Mouse (Mus musculus) hindbrain, embryonic 16.5 days (tissue): ENCODE measurements around the gene Nrxn2. TPM values are rescaled to one million over a fixed set of nuclear protein-coding genes. Genes with fewer than 3 reads are reported as not detected.
A peak's percentile ranks its signal among the peaks of the same experiment; 100 is the strongest.

Experiments
- ATAC-seq: fragments of 200-750 bp; cut with Nextera tagmentation; 2 replicates; pipeline ENCODE4 v1.8.0; 2017; ENCODE audit warnings: moderate TSS enrichment, moderate library complexity
- H3K27ac ChIP-seq: fragments of 300-500 bp; sonication (generic); 2 replicates; pipeline ENCODE4 v1.5.1; 2014; ENCODE audit warnings: low read depth, mild to moderate bottlenecking, control low read depth, low read length, moderate library complexity
- H3K27me3 ChIP-seq: fragments of 300-500 bp; sonication (generic); replicated peaks from 2 replicates; pipeline ENCODE4 v1.6.1; 2014; ENCODE audit warnings: low read length; ENCODE audit not compliant: control insufficient read depth, insufficient read depth
- H3K36me3 ChIP-seq: fragments of 300-500 bp; sonication (generic); 2 replicates; pipeline ENCODE4 v1.6.1; 2014; ENCODE audit warnings: mild to moderate bottlenecking, low read length, moderate library complexity, mixed read lengths; ENCODE audit not compliant: control insufficient read depth, insufficient read depth
- H3K4me1 ChIP-seq: fragments of 300-500 bp; sonication (generic); 2 replicates; pipeline ENCODE4 v1.6.1; 2014; ENCODE audit warnings: low read depth, low read length; ENCODE audit not compliant: control insufficient read depth, insufficient read depth
- H3K4me2 ChIP-seq: fragments of 300-500 bp; sonication (generic); 2 replicates; pipeline ENCODE4 v1.6.1; 2014; ENCODE audit warnings: mild to moderate bottlenecking, low read length, control low read depth, moderate library complexity
- H3K4me3 ChIP-seq: fragments of 300-500 bp; sonication (generic); 2 replicates; pipeline ENCODE4 v1.5.1; 2014; ENCODE audit warnings: mild to moderate bottlenecking, low read length, control low read depth, moderate library complexity
- H3K9ac ChIP-seq: fragments of 300-500 bp; sonication (generic); 2 replicates; pipeline ENCODE4 v1.6.1; 2014; ENCODE audit warnings: low read depth, mild to moderate bottlenecking, control low read depth, low read length, moderate library complexity
- H3K9me3 ChIP-seq: fragments of 300-500 bp; sonication (generic); 2 replicates; pipeline ENCODE4 v1.6.1; 2014; ENCODE audit warnings: mild to moderate bottlenecking, low read length, moderate library complexity; ENCODE audit not compliant: control insufficient read depth
- WGBS: fragments of 180-500 bp; shearing (Covaris S2); extraction: QIAGEN DNeasy Blood & Tissue Kit; methylation state at CpG from one replicate; pipeline ENCODE4 v1.1.7; 2014; 5-methylcytosine and 5-hydroxymethylcytosine counted together
- polyA plus RNA-seq: library from polyadenylated mRNA; unstranded; fragments of >200 nt; fragmentation: Nextera tagmentation; extraction: Ambion mirVana; gene quantifications from 2 replicates; pipeline ENCODE4 v1.2.1, GENCODE M21; 2015

Gene Nrxn2
- polyA plus RNA-seq, 1 experiment from 2014 or later, result 37.1 TPM

GRCm38 (mm10) chr19:6507393-6507792 lies 88.9 kb downstream of the Nrxn2 start:
- Histone ChIP-seq H3K9me3 (no peaks in the 10 kb centered on the region), H3K4me2 (no peak overlapping the region), H3K27ac (0 out of 2 replicates have a peak overlapping the region, but pooled peaks have one; percentile 20), H3K27me3 (no peaks in the 10 kb centered on the region), H3K4me3 (no peak overlapping the region), H3K4me1 (peaks cover 31% of the 10 kb centered on the region), H3K9ac (no peak overlapping the region), H3K36me3 (peaks cover 20% of the 10 kb centered on the region)
- 57% methylated on average over 10 of the region's 10 CpGs for WGBS
- ATAC-seq, result no peak

- Histone ChIP-seq H3K27ac (no peak overlapping the region), H3K9ac (no peak overlapping the region), H3K36me3 (peaks cover 25% of the 10 kb centered on the region), H3K4me3 (no peak overlapping the region), H3K4me2 (no peak overlapping the region), H3K4me1 (peaks cover 11% of the 10 kb centered on the region), H3K27me3 (no peaks in the 10 kb centered on the region), H3K9me3 (no peaks in the 10 kb centered on the region)
- no peak for ATAC-seq
- WGBS, result 78% methylated on average over 10 of the region's 10 CpGs
Measured at GRCm38 (mm10) chr19:6509881-6510280, 91.3 kb downstream of the Nrxn2 start.

GRCm38 (mm10) chr19:6510546-6510945 lies 92.0 kb downstream of the Nrxn2 start:
- H3K36me3 ChIP-seq, result peaks cover 22% of the 10 kb centered on the region

GRCm38 (mm10) chr19:6513389-6514139 lies 95.0 kb downstream of the Nrxn2 start:
- H3K9ac ChIP-seq, result no peak overlapping the region
- H3K9me3 ChIP-seq, result no peaks in the 10 kb centered on the region
- H3K27ac ChIP-seq, result no peak overlapping the region
- 10% methylated on average over 15 of the region's 15 CpGs for WGBS
- H3K36me3 ChIP-seq, result peaks cover 25% of the 10 kb centered on the region
- no peak overlapping the region for H3K4me2 ChIP-seq
- ATAC-seq, result no peak
- peaks cover 17% of the 10 kb centered on the region for H3K4me1 ChIP-seq
- H3K27me3 ChIP-seq, result no peaks in the 10 kb centered on the region
- H3K4me3 ChIP-seq, result no peak overlapping the region

More at GRCm38 (mm10) chr19:6510546-6510945, 92.0 kb downstream of the Nrxn2 start:
- Histone ChIP-seq H3K27ac (no peak overlapping the region), H3K9me3 (no peaks in the 10 kb centered on the region), H3K4me1 (peaks cover 10% of the 10 kb centered on the region), H3K27me3 (no peaks in the 10 kb centered on the region), H3K9ac (no peak overlapping the region), H3K4me2 (no peak overlapping the region), H3K4me3 (no peak overlapping the region)
- 91% methylated on average over 2 of the region's 2 CpGs for WGBS
- no peak for ATAC-seq

GRCm38 (mm10) chr19:6514940-6515339 lies 96.4 kb downstream of the Nrxn2 start:
- Histone ChIP-seq H3K4me1 (peaks cover 25% of the 10 kb centered on the region), H3K27ac (no peak overlapping the region), H3K27me3 (no peaks in the 10 kb centered on the region), H3K4me2 (no peak overlapping the region), H3K9ac (no peak overlapping the region), H3K36me3 (peaks cover 32% of the 10 kb centered on the region), H3K4me3 (no peak overlapping the region), H3K9me3 (no peaks in the 10 kb centered on the region)
- no peak for ATAC-seq
- WGBS, result 68% methylated on average over 6 of the region's 6 CpGs

GRCm38 (mm10) chr19:6515448-6515847 lies 96.9 kb downstream of the Nrxn2 start:
- H3K4me1 ChIP-seq, result peaks cover 25% of the 10 kb centered on the region
- no peaks in the 10 kb centered on the region for H3K27me3 ChIP-seq
- H3K4me3 ChIP-seq, result no peak overlapping the region
- H3K36me3 ChIP-seq, result peaks cover 33% of the 10 kb centered on the region
- H3K9ac ChIP-seq, result no peak overlapping the region
- no peak overlapping the region for H3K27ac ChIP-seq
- WGBS, result 70% methylated on average over 5 of the region's 5 CpGs
- H3K4me2 ChIP-seq, result no peak overlapping the region
- ATAC-seq, result no peak
- H3K9me3 ChIP-seq, result no peaks in the 10 kb centered on the region

GRCm38 (mm10) chr19:6516153-6516552 lies 97.6 kb downstream of the Nrxn2 start:
- Histone ChIP-seq H3K9ac (no peak overlapping the region), H3K9me3 (no peaks in the 10 kb centered on the region), H3K4me3 (no peak overlapping the region), H3K27me3 (no peaks in the 10 kb centered on the region), H3K4me1 (peaks cover 25% of the 10 kb centered on the region), H3K36me3 (peaks cover 38% of the 10 kb centered on the region), H3K27ac (no peak overlapping the region), H3K4me2 (no peak overlapping the region)
- ATAC-seq, result no peak
- WGBS, result 61% methylated on average over 8 of the region's 8 CpGs

- Histone ChIP-seq H3K27me3 (no peaks in the 10 kb centered on the region), H3K4me1 (peaks cover 21% of the 10 kb centered on the region), H3K36me3 (peaks cover 42% of the 10 kb centered on the region), H3K4me2 (peak overlapping the region; percentile 18; the same call in 1 of the 2 replicates), H3K27ac (peak overlapping the region; percentile 77), H3K9me3 (no peaks in the 10 kb centered on the region), H3K9ac (0 out of 2 replicates have a peak overlapping the region, but pooled peaks have one; percentile 18), H3K4me3 (no peak overlapping the region)
- WGBS, result 16% methylated on average over 5 of the region's 5 CpGs
- peak; percentile 51 for ATAC-seq
Measured at GRCm38 (mm10) chr19:6518601-6519000, 100.1 kb downstream of the Nrxn2 start.

GRCm38 (mm10) chr19:6519483-6519882 lies 101.0 kb downstream of the Nrxn2 start:
- peaks cover 21% of the 10 kb centered on the region for H3K4me1 ChIP-seq
- H3K27me3 ChIP-seq, result no peaks in the 10 kb centered on the region
- 0 out of 2 replicates have a peak, but pooled peaks have one; percentile 10 for ATAC-seq
- no peaks in the 10 kb centered on the region for H3K9me3 ChIP-seq
- WGBS, result 63% methylated on average over 2 of the region's 2 CpGs
- no peak overlapping the region for H3K9ac ChIP-seq
- H3K4me3 ChIP-seq, result no peak overlapping the region
- peaks cover 39% of the 10 kb centered on the region for H3K36me3 ChIP-seq
- no peak overlapping the region for H3K4me2 ChIP-seq
- peak overlapping the region; percentile 6; the same call in 1 of the 2 replicates for H3K27ac ChIP-seq
